Mouse (Mus musculus): ENCODE measurements around the gene Slco1a4. TPM values are rescaled to one million over a fixed set of nuclear protein-coding genes. Genes with fewer than 3 reads are reported as not detected.
"Not testable (repeated sequence)": the region's sequence is repeated elsewhere in the genome, so short reads cannot be mapped to it uniquely, and the experiment has no call there.

Gene Slco1a4
- not detected in 2 replicates for polyA plus RNA-seq (2016; fragmentation: Nextera tagmentation; extraction: Ambion mirVana)

GRCm38 (mm10) chr6:141856085-141856484 is at the start of gene Slco1a4:
Gene Slco1a4, minus strand, starts transcription at chr6:141856199.
- H3K4me3 ChIP-seq: no peak within 1 kb of the TSS
- no peaks in the 10 kb centered on the region for H3K36me3 ChIP-seq
- H3K4me2 ChIP-seq (replicated peaks): no peak within 1 kb of the TSS
- ATAC-seq (ENCODE audit: insufficient number of reproducible peaks, insufficient read depth, low FRiP score, low TSS enrichment): no peak
- no peaks in the 10 kb centered on the region for H3K27me3 ChIP-seq
- no peaks in the 10 kb centered on the region for H3K4me1 ChIP-seq
- H3K9me3 ChIP-seq: no peaks in the 10 kb centered on the region
- WGBS: 71% methylated on average over 2 of the region's 2 CpGs
- no peak within 1 kb of the TSS for H3K9ac ChIP-seq
- no peak within 1 kb of the TSS for H3K27ac ChIP-seq

GRCm38 (mm10) chr6:141898197-141898596 is 42.2 kb upstream of the Slco1a4 start:
- WGBS: 76% methylated on average over 2 of the region's 2 CpGs
- Histone ChIP-seq H3K9me3 (peaks cover 3% of the 10 kb centered on the region; the same call in 1 of the 2 replicates), H3K4me1 (no peaks in the 10 kb centered on the region), H3K27ac (no peak overlapping the region), H3K9ac (no peak overlapping the region), H3K27me3 (no peaks in the 10 kb centered on the region), H3K4me3 (no peak overlapping the region), H3K4me2 (replicated peaks) (no peak overlapping the region), H3K36me3 (no peaks in the 10 kb centered on the region)
- ATAC-seq (ENCODE audit: insufficient number of reproducible peaks, insufficient read depth, low FRiP score, low TSS enrichment): no peak

GRCm38 (mm10) chr6:141889723-141890122 is 33.7 kb upstream of the Slco1a4 start:
- no peaks in the 10 kb centered on the region for H3K4me1 ChIP-seq
- no peak overlapping the region for H3K4me3 ChIP-seq
- no peak overlapping the region for H3K4me2 ChIP-seq (replicated peaks)
- H3K27me3 ChIP-seq: no peaks in the 10 kb centered on the region
- no peaks in the 10 kb centered on the region for H3K9me3 ChIP-seq
- ATAC-seq (ENCODE audit: insufficient number of reproducible peaks, insufficient read depth, low FRiP score, low TSS enrichment): no peak
- no peak overlapping the region for H3K27ac ChIP-seq
- H3K9ac ChIP-seq: no peak overlapping the region
- H3K36me3 ChIP-seq: no peaks in the 10 kb centered on the region
- 61% methylated on average over 2 of the region's 2 CpGs for WGBS

- Histone ChIP-seq H3K4me3 (no peak overlapping the region), H3K36me3 (no peaks in the 10 kb centered on the region), H3K27me3 (no peaks in the 10 kb centered on the region), H3K4me2 (replicated peaks) (no peak overlapping the region), H3K9ac (no peak overlapping the region), H3K9me3 (no peaks in the 10 kb centered on the region), H3K27ac (no peak overlapping the region), H3K4me1 (no peaks in the 10 kb centered on the region)
- no peak for ATAC-seq (ENCODE audit: insufficient number of reproducible peaks, insufficient read depth, low FRiP score, low TSS enrichment)
- WGBS: 66% methylated on average over 2 of the region's 2 CpGs
Measured at GRCm38 (mm10) chr6:141888248-141888647, 32.2 kb upstream of the Slco1a4 start.

- H3K9ac ChIP-seq: no peak overlapping the region
Measured at GRCm38 (mm10) chr6:141882581-141882980, 26.6 kb upstream of the Slco1a4 start.

GRCm38 (mm10) chr6:141875742-141876141 is 19.7 kb upstream of the Slco1a4 start:
- not testable (repeated sequence) for H3K4me2 ChIP-seq (replicated peaks); H3K27me3 ChIP-seq; H3K36me3 ChIP-seq; H3K9ac ChIP-seq; H3K9me3 ChIP-seq; H3K4me3 ChIP-seq; H3K27ac ChIP-seq; ATAC-seq (ENCODE audit: insufficient number of reproducible peaks, insufficient read depth, low FRiP score, low TSS enrichment); H3K4me1 ChIP-seq
- WGBS: 73% methylated on average over 4 of the region's 4 CpGs

More at GRCm38 (mm10) chr6:141882581-141882980, 26.6 kb upstream of the Slco1a4 start:
- H3K36me3 ChIP-seq: no peaks in the 10 kb centered on the region
- no peaks in the 10 kb centered on the region for H3K4me1 ChIP-seq
- no peak overlapping the region for H3K4me3 ChIP-seq
- H3K27ac ChIP-seq: no peak overlapping the region
- WGBS: 52% methylated on average over 1 of the region's 1 CpGs
- no peaks in the 10 kb centered on the region for H3K27me3 ChIP-seq
- no peaks in the 10 kb centered on the region for H3K9me3 ChIP-seq
- no peak overlapping the region for H3K4me2 ChIP-seq (replicated peaks)
- ATAC-seq (ENCODE audit: insufficient number of reproducible peaks, insufficient read depth, low FRiP score, low TSS enrichment): no peak

GRCm38 (mm10) chr6:141871711-141872110 is 15.7 kb upstream of the Slco1a4 start:
- ATAC-seq (ENCODE audit: insufficient number of reproducible peaks, insufficient read depth, low FRiP score, low TSS enrichment): no peak
- no peaks in the 10 kb centered on the region for H3K4me1 ChIP-seq
- 83% methylated on average over 2 of the region's 2 CpGs for WGBS
- no peaks in the 10 kb centered on the region for H3K36me3 ChIP-seq
- H3K27ac ChIP-seq: no peak overlapping the region
- H3K4me3 ChIP-seq: no peak overlapping the region
- no peak overlapping the region for H3K4me2 ChIP-seq (replicated peaks)
- no peaks in the 10 kb centered on the region for H3K27me3 ChIP-seq
- H3K9ac ChIP-seq: no peak overlapping the region
- no peaks in the 10 kb centered on the region for H3K9me3 ChIP-seq

- ATAC-seq (ENCODE audit: insufficient number of reproducible peaks, insufficient read depth, low FRiP score, low TSS enrichment): no peak
- Histone ChIP-seq H3K36me3 (no peaks in the 10 kb centered on the region), H3K4me3 (no peak overlapping the region), H3K4me2 (replicated peaks) (no peak overlapping the region), H3K27ac (no peak overlapping the region), H3K27me3 (no peaks in the 10 kb centered on the region), H3K4me1 (no peaks in the 10 kb centered on the region), H3K9ac (no peak overlapping the region), H3K9me3 (no peaks in the 10 kb centered on the region)
- WGBS: 79% methylated on average over 5 of the region's 5 CpGs
Measured at GRCm38 (mm10) chr6:141868735-141869134, 12.7 kb upstream of the Slco1a4 start.

- H3K9ac ChIP-seq: no peak overlapping the region
- ATAC-seq (ENCODE audit: insufficient number of reproducible peaks, insufficient read depth, low FRiP score, low TSS enrichment): no peak
- 87% methylated on average over 5 of the region's 5 CpGs for WGBS
- no peaks in the 10 kb centered on the region for H3K27me3 ChIP-seq
- no peaks in the 10 kb centered on the region for H3K9me3 ChIP-seq
- H3K27ac ChIP-seq: no peak overlapping the region
- no peak overlapping the region for H3K4me3 ChIP-seq
- no peaks in the 10 kb centered on the region for H3K4me1 ChIP-seq
- no peak overlapping the region for H3K4me2 ChIP-seq (replicated peaks)
- no peaks in the 10 kb centered on the region for H3K36me3 ChIP-seq
Measured at GRCm38 (mm10) chr6:141866026-141866425, 10.0 kb upstream of the Slco1a4 start.

- Histone ChIP-seq H3K9me3 (no peaks in the 10 kb centered on the region), H3K9ac (no peak overlapping the region), H3K4me3 (no peak overlapping the region), H3K4me1 (no peaks in the 10 kb centered on the region), H3K27me3 (no peaks in the 10 kb centered on the region), H3K27ac (no peak overlapping the region), H3K4me2 (replicated peaks) (no peak overlapping the region), H3K36me3 (no peaks in the 10 kb centered on the region)
- no peak for ATAC-seq (ENCODE audit: insufficient number of reproducible peaks, insufficient read depth, low FRiP score, low TSS enrichment)
- WGBS: 89% methylated on average over 8 of the region's 8 CpGs
Measured at GRCm38 (mm10) chr6:141857735-141858531, 1.9 kb upstream of the Slco1a4 start.

GRCm38 (mm10) chr6:141853616-141854015 is 2.4 kb downstream of the Slco1a4 start:
- Histone ChIP-seq H3K27me3 (no peaks in the 10 kb centered on the region), H3K27ac (no peak overlapping the region), H3K4me3 (no peak overlapping the region), H3K9ac (no peak overlapping the region), H3K4me2 (replicated peaks) (no peak overlapping the region), H3K4me1 (no peaks in the 10 kb centered on the region), H3K9me3 (no peaks in the 10 kb centered on the region), H3K36me3 (no peaks in the 10 kb centered on the region)
- WGBS: 43% methylated on average over 2 of the region's 2 CpGs
- no peak for ATAC-seq (ENCODE audit: insufficient number of reproducible peaks, insufficient read depth, low FRiP score, low TSS enrichment)

GRCm38 (mm10) chr6:141849051-141849450 is 6.9 kb downstream of the Slco1a4 start:
- Histone ChIP-seq H3K27me3 (no peaks in the 10 kb centered on the region), H3K4me3 (no peak overlapping the region), H3K4me1 (no peaks in the 10 kb centered on the region), H3K27ac (no peak overlapping the region), H3K36me3 (no peaks in the 10 kb centered on the region), H3K9ac (no peak overlapping the region), H3K9me3 (no peaks in the 10 kb centered on the region), H3K4me2 (replicated peaks) (no peak overlapping the region)
- ATAC-seq (ENCODE audit: insufficient number of reproducible peaks, insufficient read depth, low FRiP score, low TSS enrichment): no peak
- WGBS: 39% methylated on average over 4 of the region's 4 CpGs

All from embryonic facial prominence, embryonic 12.5 days (tissue).